Mouse (Mus musculus): ENCODE measurements around the gene Fkbp9. TPM values are rescaled to one million over a fixed set of nuclear protein-coding genes. Genes with fewer than 3 reads are reported as not detected.

The Fkbp9 gene
- polyA plus RNA-seq (2011; ENCODE audit: insufficient read depth, insufficient read length, low replicate concordance, missing spikeins): 5.5 and 15.3 TPM in 2 replicates

- TF ChIP-seq POLR2A (IDR thresholded peaks at IDR 0.05; ENCODE audit: borderline replicate concordance, control insufficient read depth, low read depth, low read length) (no peak), CTCF (IDR thresholded peaks at IDR 0.05; ENCODE audit: control insufficient read depth, insufficient read depth, low read length) (no peak)
- no peak within 1 kb of the TSS for H3K27ac ChIP-seq (ENCODE audit: control insufficient read depth, insufficient read depth, low read depth, low read length, poor library complexity)
- 2% methylated on average over 58 of the region's 58 CpGs for WGBS
- H3K4me1 ChIP-seq (ENCODE audit: control insufficient read depth, insufficient read depth, low read length): no peaks in the 10 kb centered on the region
- peak within 1 kb of the TSS; percentile 48 for H3K4me3 ChIP-seq (replicated peaks; ENCODE audit: control insufficient read depth, low read depth, low read length)
Observed at GRCm38 (mm10) chr6:56831697-56832406, at the start of gene Fkbp9. Fkbp9 (plus strand) TSS chr6:56832059.

GRCm38 (mm10) chr6:56783561-56784272 is 48.1 kb upstream of the Fkbp9 start:
- WGBS: 62% methylated on average over 4 of the region's 4 CpGs
- no peak overlapping the region for H3K4me3 ChIP-seq (replicated peaks; ENCODE audit: control insufficient read depth, low read depth, low read length)
- H3K27ac ChIP-seq (ENCODE audit: control insufficient read depth, insufficient read depth, low read depth, low read length, poor library complexity): no peak overlapping the region
- no peak for TF ChIP-seq POLR2A (IDR thresholded peaks at IDR 0.05; ENCODE audit: borderline replicate concordance, control insufficient read depth, low read depth, low read length)
- TF ChIP-seq CTCF (IDR thresholded peaks at IDR 0.05; ENCODE audit: control insufficient read depth, insufficient read depth, low read length): no peak
- H3K4me1 ChIP-seq (ENCODE audit: control insufficient read depth, insufficient read depth, low read length): no peaks in the 10 kb centered on the region; the same call in 1 of the 2 replicates

GRCm38 (mm10) chr6:56785068-56785467 is 46.8 kb upstream of the Fkbp9 start:
- H3K4me1 ChIP-seq (ENCODE audit: control insufficient read depth, insufficient read depth, low read length): no peaks in the 10 kb centered on the region; the same call in 1 of the 2 replicates
- TF ChIP-seq CTCF (IDR thresholded peaks at IDR 0.05; ENCODE audit: control insufficient read depth, insufficient read depth, low read length): no peak
- no peak for TF ChIP-seq POLR2A (IDR thresholded peaks at IDR 0.05; ENCODE audit: borderline replicate concordance, control insufficient read depth, low read depth, low read length)
- H3K4me3 ChIP-seq (replicated peaks; ENCODE audit: control insufficient read depth, low read depth, low read length): no peak overlapping the region
- 63% methylated on average over 5 of the region's 5 CpGs for WGBS
- no peak overlapping the region for H3K27ac ChIP-seq (ENCODE audit: control insufficient read depth, insufficient read depth, low read depth, low read length, poor library complexity)

GRCm38 (mm10) chr6:56787668-56788067 is 44.2 kb upstream of the Fkbp9 start:
- Histone ChIP-seq H3K27ac (ENCODE audit: control insufficient read depth, insufficient read depth, low read depth, low read length, poor library complexity) (no peak overlapping the region), H3K4me3 (replicated peaks; ENCODE audit: control insufficient read depth, low read depth, low read length) (no peak overlapping the region), H3K4me1 (ENCODE audit: control insufficient read depth, insufficient read depth, low read length) (no peaks in the 10 kb centered on the region; the same call in 1 of the 2 replicates)
- 51% methylated on average over 2 of the region's 2 CpGs for WGBS
- TF ChIP-seq POLR2A (IDR thresholded peaks at IDR 0.05; ENCODE audit: borderline replicate concordance, control insufficient read depth, low read depth, low read length): no peak
- TF ChIP-seq CTCF (IDR thresholded peaks at IDR 0.05; ENCODE audit: control insufficient read depth, insufficient read depth, low read length): no peak

- H3K4me1 ChIP-seq (ENCODE audit: control insufficient read depth, insufficient read depth, low read length): no peaks in the 10 kb centered on the region; the same call in 1 of the 2 replicates
- TF ChIP-seq POLR2A (IDR thresholded peaks at IDR 0.05; ENCODE audit: borderline replicate concordance, control insufficient read depth, low read depth, low read length) (no peak), CTCF (IDR thresholded peaks at IDR 0.05; ENCODE audit: control insufficient read depth, insufficient read depth, low read length) (no peak)
- H3K4me3 ChIP-seq (replicated peaks; ENCODE audit: control insufficient read depth, low read depth, low read length): no peak overlapping the region
- WGBS: 58% methylated on average over 3 of the region's 3 CpGs
- H3K27ac ChIP-seq (ENCODE audit: control insufficient read depth, insufficient read depth, low read depth, low read length, poor library complexity): no peak overlapping the region
Observed at GRCm38 (mm10) chr6:56789336-56789735, 42.5 kb upstream of the Fkbp9 start.

- Histone ChIP-seq H3K4me1 (ENCODE audit: control insufficient read depth, insufficient read depth, low read length) (no peaks in the 10 kb centered on the region; the same call in 1 of the 2 replicates), H3K4me3 (replicated peaks; ENCODE audit: control insufficient read depth, low read depth, low read length) (no peak overlapping the region), H3K27ac (ENCODE audit: control insufficient read depth, insufficient read depth, low read depth, low read length, poor library complexity) (no peak overlapping the region)
- no peak for TF ChIP-seq POLR2A (IDR thresholded peaks at IDR 0.05; ENCODE audit: borderline replicate concordance, control insufficient read depth, low read depth, low read length)
- no peak for TF ChIP-seq CTCF (IDR thresholded peaks at IDR 0.05; ENCODE audit: control insufficient read depth, insufficient read depth, low read length)
- 80% methylated on average over 5 of the region's 5 CpGs for WGBS
Observed at GRCm38 (mm10) chr6:56794834-56795233, 37.0 kb upstream of the Fkbp9 start.

- H3K4me3 ChIP-seq (replicated peaks; ENCODE audit: control insufficient read depth, low read depth, low read length): peak overlapping the region; percentile 94
- TF ChIP-seq POLR2A (IDR thresholded peaks at IDR 0.05; ENCODE audit: borderline replicate concordance, control insufficient read depth, low read depth, low read length) (no peak), CTCF (IDR thresholded peaks at IDR 0.05; ENCODE audit: control insufficient read depth, insufficient read depth, low read length) (no peak)
- no peaks in the 10 kb centered on the region; the same call in 1 of the 2 replicates for H3K4me1 ChIP-seq (ENCODE audit: control insufficient read depth, insufficient read depth, low read length)
- WGBS: under 1% methylated on average over 8 of the region's 8 CpGs
- H3K27ac ChIP-seq (ENCODE audit: control insufficient read depth, insufficient read depth, low read depth, low read length, poor library complexity): no peak overlapping the region
Observed at GRCm38 (mm10) chr6:56796232-56796631, 35.6 kb upstream of the Fkbp9 start.

GRCm38 (mm10) chr6:56796668-56797141 is 35.2 kb upstream of the Fkbp9 start:
- TF ChIP-seq POLR2A (IDR thresholded peaks at IDR 0.05; ENCODE audit: borderline replicate concordance, control insufficient read depth, low read depth, low read length): peak; percentile 27; the same call in 1 of the 2 replicates
- no peak for TF ChIP-seq CTCF (IDR thresholded peaks at IDR 0.05; ENCODE audit: control insufficient read depth, insufficient read depth, low read length)
- H3K27ac ChIP-seq (ENCODE audit: control insufficient read depth, insufficient read depth, low read depth, low read length, poor library complexity): peak overlapping the region; percentile 100
- under 1% methylated on average over 16 of the region's 16 CpGs for WGBS
- peak overlapping the region; percentile 94 for H3K4me3 ChIP-seq (replicated peaks; ENCODE audit: control insufficient read depth, low read depth, low read length)
- H3K4me1 ChIP-seq (ENCODE audit: control insufficient read depth, insufficient read depth, low read length): no peaks in the 10 kb centered on the region; the same call in 1 of the 2 replicates
